Mouse (Mus musculus) cerebellum, adult 2 months (tissue): ENCODE results near the gene Spata32. TPM values are rescaled to one million over a fixed set of nuclear protein-coding genes. Genes with fewer than 3 reads are reported as not detected.

Source experiments
- DNase-seq, 2 experiments: peaks; one replicate each; pipeline ENCODE4 v3.0.0; 2021
- H3K27ac ChIP-seq: fragments of 200-500 bp; 2 replicates; pipeline ENCODE4 v1.5.1; 2012; ENCODE audit warnings: low read length, control low read depth, inconsistent platforms; ENCODE audit not compliant: insufficient read depth
- H3K27me3 ChIP-seq: fragments of 200-500 bp; 2 replicates; pipeline ENCODE4 v1.6.1; 2012; ENCODE audit warnings: inconsistent platforms, mild to moderate bottlenecking, low read length, moderate library complexity; ENCODE audit not compliant: control insufficient read depth, insufficient read depth
- H3K4me1 ChIP-seq: fragments of 200-500 bp; 2 replicates; pipeline ENCODE4 v1.6.1; 2011; ENCODE audit warnings: low read length; ENCODE audit not compliant: control insufficient read depth, insufficient read depth
- H3K4me3 ChIP-seq: fragments of 200-500 bp; replicated peaks from 2 replicates; pipeline ENCODE3; 2011; ENCODE audit warnings: mild to moderate bottlenecking, low read depth, low read length, control low read depth; ENCODE audit not compliant: insufficient read depth
- CTCF ChIP-seq: fragments of 200-500 bp; IDR thresholded peaks from 2 replicates; pipeline ENCODE4 v1.5.1; 2011; ENCODE audit warnings: low read depth, mild to moderate bottlenecking, control low read depth, low read length, moderate library complexity, borderline replicate concordance; ENCODE audit not compliant: insufficient read depth
- POLR2A ChIP-seq: fragments of 200-500 bp; IDR thresholded peaks from 2 replicates; pipeline ENCODE4 v1.6.1; 2011; ENCODE audit warnings: low read length, control low read depth, borderline replicate concordance; ENCODE audit not compliant: insufficient read depth
- WGBS: fragments of 180-500 bp; shearing (Covaris S2); methylation state at CpG from one replicate; pipeline ENCODE4 v1.1.7; 2018; 5-methylcytosine and 5-hydroxymethylcytosine counted together
- polyA plus RNA-seq: library from polyadenylated mRNA; depleted of rRNA; stranded (reverse); fragments of >200 nt; gene quantifications from 2 replicates; pipeline ENCODE4 v1.2.3, GENCODE M21; 2012

Gene Spata32
- polyA plus RNA-seq, 1 experiment = 2.7 TPM

DNA sequence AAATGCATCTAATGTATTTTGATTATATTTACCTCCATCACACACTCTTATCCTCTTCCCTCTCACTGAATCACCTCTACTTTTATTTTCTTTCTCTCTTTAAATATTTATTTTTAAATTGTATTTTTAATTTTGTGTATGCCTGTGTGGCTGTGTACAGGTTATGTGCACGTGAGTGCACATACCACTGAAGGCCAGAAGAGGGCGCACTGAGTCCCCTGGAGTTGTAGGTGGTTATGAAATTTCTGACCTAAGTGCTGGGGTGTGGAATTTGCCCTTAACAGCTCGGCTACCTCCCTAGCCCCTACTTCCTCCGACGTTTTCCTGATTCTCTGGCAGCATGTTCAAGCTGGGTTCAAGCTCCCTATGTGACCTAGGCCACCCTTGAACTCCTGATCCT, 4.5 kb downstream of the Spata32 start:
- Histone ChIP-seq H3K4me1 (no peaks in the 10 kb centered on the region), H3K4me3 (no peak overlapping the region), H3K27ac (no peak overlapping the region), H3K27me3 (no peaks in the 10 kb centered on the region)
- TF ChIP-seq CTCF (no peak), POLR2A (no peak)
- WGBS = 88% methylated on average over 5 of the region's 5 CpGs
- DNase-seq = no peak

GRCm38 (mm10) chr11:103210291-103210690, 7.9 kb downstream of the Spata32 start:
- 76% methylated on average over 8 of the region's 8 CpGs for WGBS
- Histone ChIP-seq H3K27ac (no peak overlapping the region), H3K4me3 (no peak overlapping the region), H3K4me1 (no peaks in the 10 kb centered on the region), H3K27me3 (no peaks in the 10 kb centered on the region)
- TF ChIP-seq POLR2A = no peak
- TF ChIP-seq CTCF = no peak
- no peak for DNase-seq

DNA sequence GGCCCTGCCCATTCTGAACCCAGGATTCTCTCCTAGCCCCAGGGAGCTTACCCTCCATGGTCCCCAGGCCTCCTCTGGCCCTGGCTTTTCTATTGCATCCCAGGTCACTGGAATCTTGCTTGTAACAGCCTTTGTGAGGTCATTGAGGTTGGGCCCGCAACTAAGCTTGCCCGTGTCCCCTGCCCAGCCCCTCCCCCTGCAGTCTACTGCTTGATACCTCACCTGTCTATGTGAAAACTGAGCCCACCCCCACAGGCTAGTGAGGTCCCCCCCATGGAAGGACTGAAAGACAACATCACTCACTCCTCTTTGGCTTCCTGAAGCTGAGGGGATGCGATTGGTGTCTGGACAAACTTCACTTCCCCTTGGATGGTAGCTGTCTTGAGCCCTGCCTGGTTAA, 9.8 kb downstream of the Spata32 start, which contains the start of gene 1700023F06Rik:
Gene 1700023F06Rik, minus strand, starts transcription at position 101 of the 400 bp plus-strand sequence.
- TF ChIP-seq CTCF (no peak), POLR2A (no peak)
- H3K27ac ChIP-seq = no peak within 1 kb of the TSS
- no peak for DNase-seq
- H3K4me3 ChIP-seq = no peak within 1 kb of the TSS
- 97% methylated on average over 3 of the region's 3 CpGs for WGBS
- no peaks in the 10 kb centered on the region for H3K27me3 ChIP-seq
- H3K4me1 ChIP-seq = no peaks in the 10 kb centered on the region

GRCm38 (mm10) chr11:103206203-103206602, 12.0 kb downstream of the Spata32 start:
- Histone ChIP-seq H3K27me3 (no peaks in the 10 kb centered on the region), H3K27ac (no peak overlapping the region), H3K4me1 (peaks cover 5% of the 10 kb centered on the region), H3K4me3 (no peak overlapping the region)
- no peak for DNase-seq
- WGBS = 94% methylated on average over 6 of the region's 6 CpGs
- TF ChIP-seq POLR2A (no peak), CTCF (no peak)

- Histone ChIP-seq H3K27ac (no peak overlapping the region), H3K4me3 (no peak overlapping the region), H3K27me3 (no peaks in the 10 kb centered on the region), H3K4me1 (peaks cover 25% of the 10 kb centered on the region)
- DNase-seq = no peak
- TF ChIP-seq CTCF (no peak), POLR2A (no peak)
Measured at GRCm38 (mm10) chr11:103202376-103202775, 15.9 kb downstream of the Spata32 start.

- Histone ChIP-seq H3K27ac (peak overlapping the region; percentile 59), H3K27me3 (no peaks in the 10 kb centered on the region), H3K4me3 (no peak overlapping the region), H3K4me1 (peaks cover 32% of the 10 kb centered on the region)
- TF ChIP-seq POLR2A (no peak), CTCF (no peak)
- WGBS = 5% methylated on average over 6 of the region's 6 CpGs
- DNase-seq = peak; percentile 82 to 83
Measured at GRCm38 (mm10) chr11:103201664-103202063, 16.6 kb downstream of the Spata32 start.

DNA sequence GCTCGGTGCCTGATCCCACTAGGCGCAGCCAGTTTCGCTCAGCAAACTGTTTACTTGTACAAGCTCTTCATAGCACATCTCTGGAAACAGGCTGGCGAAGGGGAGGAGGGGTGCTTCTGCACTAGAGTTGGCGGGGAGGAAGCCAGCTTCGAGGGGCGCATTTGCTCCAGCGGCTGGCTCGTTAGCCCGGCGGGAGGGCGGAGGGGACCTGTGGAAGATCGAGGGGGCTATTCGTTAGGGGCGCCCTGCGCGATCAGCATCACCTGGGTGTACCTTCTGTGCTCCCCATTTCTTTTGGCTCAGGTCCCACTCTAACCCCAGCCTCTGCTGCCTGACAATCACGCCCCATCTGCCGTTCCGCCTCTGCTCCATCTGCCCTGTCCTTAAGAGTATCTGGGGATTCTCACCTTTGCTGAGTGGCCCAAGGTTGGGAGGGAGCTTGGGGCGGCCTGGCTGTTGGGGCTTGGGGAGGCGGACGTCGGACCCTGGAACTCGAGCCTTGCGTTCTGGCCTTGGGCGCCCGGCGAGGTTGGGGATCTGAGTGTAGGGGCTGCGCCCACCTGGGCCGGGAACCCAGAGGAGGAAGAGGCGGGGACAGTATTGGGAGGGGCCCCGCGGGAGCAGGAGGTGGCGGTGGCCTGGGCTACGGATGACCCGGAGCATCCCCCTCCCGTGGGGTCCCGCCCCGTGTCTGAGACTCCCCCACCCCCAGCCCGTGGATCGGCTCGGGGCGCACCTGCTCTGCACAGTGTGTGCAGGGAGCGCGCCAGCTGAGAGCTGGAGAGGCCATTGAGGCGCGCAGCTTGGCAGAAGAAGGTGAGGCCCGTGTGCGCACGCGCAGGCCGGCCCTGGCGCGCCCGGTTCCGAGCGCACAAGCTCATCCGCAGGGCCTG, 19.1 kb downstream of the Spata32 start:
- Histone ChIP-seq H3K27me3 (no peaks in the 10 kb centered on the region), H3K4me3 (peak overlapping the region; percentile 85), H3K4me1 (peaks cover 48% of the 10 kb centered on the region), H3K27ac (peak overlapping the region; percentile 99)
- peak; percentile 91 to 92 for DNase-seq
- TF ChIP-seq CTCF (no peak), POLR2A (peak; percentile 75)
- 2% methylated on average over 58 of the region's 59 CpGs for WGBS

- WGBS = 10% methylated on average over 16 of the region's 16 CpGs
- Histone ChIP-seq H3K4me1 (peaks cover 48% of the 10 kb centered on the region), H3K27ac (peak overlapping the region; percentile 30), H3K27me3 (no peaks in the 10 kb centered on the region), H3K4me3 (peak overlapping the region; percentile 85)
- peak; percentile 41 to 61 for DNase-seq
- TF ChIP-seq POLR2A = no peak
- TF ChIP-seq CTCF = no peak
Measured at GRCm38 (mm10) chr11:103198339-103198738, 19.9 kb downstream of the Spata32 start.
